In genomic region chrX:101418946-101419724, GRCm38 (mm10) we compare ENCODE assay signal across 8 mouse cellular contexts. TPM values are rescaled to one million over a fixed set of nuclear protein-coding genes. Genes with fewer than 3 reads are reported as not detected.
A peak's percentile ranks its signal among the peaks of the same experiment; 100 is the strongest.
DNase-seq lines count a peak whose midpoint lies in the region; ATAC-seq and TF ChIP-seq lines count a peak whose summit lies in the region.

No protein-coding gene starts in this region.

- H3K4me2 ChIP-seq in forebrain, postnatal 0 days (ENCODE audit: low read depth): peak overlapping the region; percentile 57
- peak overlapping the region; percentile 66 for H3K4me2 ChIP-seq in hindbrain, embryonic 15.5 days

- H3K27me3 ChIP-seq in forebrain, postnatal 0 days (ENCODE audit: insufficient read depth, low read length): no peaks in the 10 kb centered on the region
- no peaks in the 10 kb centered on the region for H3K27me3 ChIP-seq in hindbrain, embryonic 15.5 days

- peak; percentile 21 for DNase-seq in MN1 (ENCODE audit: low spot score)
- DNase-seq in cerebellum, adult 18-20 months: peak; percentile 55 to 70
- DNase-seq in forebrain, postnatal 0 days: peak; percentile 32
- DNase-seq in left cerebral cortex, adult 2 months (ENCODE audit: extremely low spot score in 1 of 2, low spot score in 2 of 2): peak; percentile 31 to 46
- DNase-seq in lung, postnatal 4 days: peak; percentile 76 to 78
- DNase-seq in right cerebral cortex, adult 18-20 months: peak; percentile 36
- peak; percentile 3 to 20 for DNase-seq in urinary bladder, postnatal 36 days (ENCODE audit: low spot score in 2 of 2)

- WGBS in forebrain, postnatal 0 days: 37% methylated on average over 35 of the region's 36 CpGs
- WGBS in hindbrain, embryonic 15.5 days: 20% methylated on average over 35 of the region's 36 CpGs

- peak overlapping the region; percentile 67 for H3K9ac ChIP-seq in forebrain, postnatal 0 days
- peak overlapping the region; percentile 60 for H3K9ac ChIP-seq in hindbrain, embryonic 15.5 days

- peak; percentile 23 for ATAC-seq in forebrain, postnatal 0 days
- ATAC-seq in hindbrain, embryonic 15.5 days (ENCODE audit: low FRiP score, low read depth): no peak; the same call in 1 of the 2 replicates

- no peaks in the 10 kb centered on the region for H3K4me1 ChIP-seq in forebrain, postnatal 0 days (ENCODE audit: insufficient read depth)
- H3K4me1 ChIP-seq in hindbrain, embryonic 15.5 days (replicated peaks): peaks cover 24% of the 10 kb centered on the region

- peak overlapping the region; percentile 56 for H3K4me3 ChIP-seq in forebrain, postnatal 0 days (ENCODE audit: low read depth, low read length)
- H3K4me3 ChIP-seq in hindbrain, embryonic 15.5 days: peak overlapping the region; percentile 60
- peak overlapping the region; percentile 59 for H3K4me3 ChIP-seq in left cerebral cortex, adult 2 months

- TF ChIP-seq CTCF in forebrain, postnatal 0 days (IDR thresholded peaks at IDR 0.05; ENCODE audit: low read depth): peak; percentile 47
- peak; percentile 43 for TF ChIP-seq CTCF in left cerebral cortex, adult 2 months (IDR thresholded peaks at IDR 0.05)

- H3K27ac ChIP-seq in forebrain, postnatal 0 days (ENCODE audit: low read depth, low read length): peak overlapping the region; percentile 86
- H3K27ac ChIP-seq in hindbrain, embryonic 15.5 days (replicated peaks): peak overlapping the region; percentile 89
- H3K27ac ChIP-seq in left cerebral cortex, adult 2 months: peak overlapping the region; percentile 91

- H3K36me3 ChIP-seq in forebrain, postnatal 0 days (ENCODE audit: insufficient read depth): peaks cover 4% of the 10 kb centered on the region; the same call in 1 of the 2 replicates
- no peaks in the 10 kb centered on the region for H3K36me3 ChIP-seq in hindbrain, embryonic 15.5 days

- intact Hi-C loops in left cerebral cortex, adult 2 months (cut with DNase I): loop anchor here (1.0 to 5.0 kb wide), 4 partner anchors 10 to 287 kb away; partner anchors contain the start of genes Nono and Taf1

- H3K9me3 ChIP-seq in forebrain, postnatal 0 days (ENCODE audit: low read length): no peaks in the 10 kb centered on the region
- H3K9me3 ChIP-seq in hindbrain, embryonic 15.5 days: no peaks in the 10 kb centered on the region

RNA-seq across cellular contexts. Expression of gene Zmym3, which starts 1.5 kb away (rescaled TPM):
- total RNA-seq in forebrain, postnatal 0 days (2014; rRNA removed): 197 and 199 TPM in 2 replicates
- 94.7 and 102 TPM in 2 replicates for polyA plus RNA-seq in forebrain, postnatal 0 days (2015; fragmentation: Nextera tagmentation; extraction: Ambion mirVana)
- 83.4 and 85.6 TPM in 2 replicates for polyA plus RNA-seq in hindbrain, embryonic 15.5 days (2015; fragmentation: Nextera tagmentation; extraction: Ambion mirVana)
- total RNA-seq in left cerebral cortex, adult 2 months (2021): 100 to 1,000 TPM; 142 to 174 TPM

RNA-seq across cellular contexts. Expression of gene Nono, which starts 10.0 kb away (rescaled TPM):
- 379 and 402 TPM in 2 replicates for total RNA-seq in forebrain, postnatal 0 days (2014; rRNA removed)
- 246 and 266 TPM in 2 replicates for polyA plus RNA-seq in forebrain, postnatal 0 days (2015; fragmentation: Nextera tagmentation; extraction: Ambion mirVana)
- 298 and 299 TPM in 2 replicates for polyA plus RNA-seq in hindbrain, embryonic 15.5 days (2015; fragmentation: Nextera tagmentation; extraction: Ambion mirVana)
- 100 to 1,000 TPM in 1 of 2 experiments, 10 to 100 TPM in 1; 98.2 to 123 TPM for total RNA-seq in left cerebral cortex, adult 2 months (2021)

RNA-seq across cellular contexts. Expression of gene Itgb1bp2, which starts 29.8 kb away (rescaled TPM):
- total RNA-seq in forebrain, postnatal 0 days (2014; rRNA removed): 0.86 and 4.2 TPM in 2 replicates
- 0.61 and 0.75 TPM in 2 replicates for polyA plus RNA-seq in forebrain, postnatal 0 days (2015; fragmentation: Nextera tagmentation; extraction: Ambion mirVana)
- polyA plus RNA-seq in hindbrain, embryonic 15.5 days (2015; fragmentation: Nextera tagmentation; extraction: Ambion mirVana): 1.1 and 2.0 TPM in 2 replicates
- 1 to 10 TPM in 1 of 2 experiments, under 1 TPM in 1; 0.68 to 1.2 TPM for total RNA-seq in left cerebral cortex, adult 2 months (2021)

RNA-seq across cellular contexts. Expression of gene Gjb1, which starts 43.0 kb away (rescaled TPM):
- 2.4 and 2.5 TPM in 2 replicates for total RNA-seq in forebrain, postnatal 0 days (2014; rRNA removed)
- 2.1 and 2.2 TPM in 2 replicates for polyA plus RNA-seq in forebrain, postnatal 0 days (2015; fragmentation: Nextera tagmentation; extraction: Ambion mirVana)
- 1.7 and 1.9 TPM in 2 replicates for polyA plus RNA-seq in hindbrain, embryonic 15.5 days (2015; fragmentation: Nextera tagmentation; extraction: Ambion mirVana)
- 1 to 10 TPM; 6.4 to 8.8 TPM for total RNA-seq in left cerebral cortex, adult 2 months (2021)

Comparison
In these comparisons a context has a peak if more than half of its experiments do, and no peak if none do; other contexts are left out.
1. DNase-seq: peak in every context shown above with its lines; median percentile 77 in lung, postnatal 4 days; 62 in cerebellum, adult 18-20 months; 38 in left cerebral cortex, adult 2 months; 36 in right cerebral cortex, adult 18-20 months; 32 in forebrain, postnatal 0 days; 21 in MN1; 12 in urinary bladder, postnatal 36 days.